Mouse (Mus musculus): Measurements from ENCODE around the gene Efnb3.
A peak's percentile ranks its signal among the peaks of the same experiment; 100 is the strongest.

The Efnb3 gene

DNA sequence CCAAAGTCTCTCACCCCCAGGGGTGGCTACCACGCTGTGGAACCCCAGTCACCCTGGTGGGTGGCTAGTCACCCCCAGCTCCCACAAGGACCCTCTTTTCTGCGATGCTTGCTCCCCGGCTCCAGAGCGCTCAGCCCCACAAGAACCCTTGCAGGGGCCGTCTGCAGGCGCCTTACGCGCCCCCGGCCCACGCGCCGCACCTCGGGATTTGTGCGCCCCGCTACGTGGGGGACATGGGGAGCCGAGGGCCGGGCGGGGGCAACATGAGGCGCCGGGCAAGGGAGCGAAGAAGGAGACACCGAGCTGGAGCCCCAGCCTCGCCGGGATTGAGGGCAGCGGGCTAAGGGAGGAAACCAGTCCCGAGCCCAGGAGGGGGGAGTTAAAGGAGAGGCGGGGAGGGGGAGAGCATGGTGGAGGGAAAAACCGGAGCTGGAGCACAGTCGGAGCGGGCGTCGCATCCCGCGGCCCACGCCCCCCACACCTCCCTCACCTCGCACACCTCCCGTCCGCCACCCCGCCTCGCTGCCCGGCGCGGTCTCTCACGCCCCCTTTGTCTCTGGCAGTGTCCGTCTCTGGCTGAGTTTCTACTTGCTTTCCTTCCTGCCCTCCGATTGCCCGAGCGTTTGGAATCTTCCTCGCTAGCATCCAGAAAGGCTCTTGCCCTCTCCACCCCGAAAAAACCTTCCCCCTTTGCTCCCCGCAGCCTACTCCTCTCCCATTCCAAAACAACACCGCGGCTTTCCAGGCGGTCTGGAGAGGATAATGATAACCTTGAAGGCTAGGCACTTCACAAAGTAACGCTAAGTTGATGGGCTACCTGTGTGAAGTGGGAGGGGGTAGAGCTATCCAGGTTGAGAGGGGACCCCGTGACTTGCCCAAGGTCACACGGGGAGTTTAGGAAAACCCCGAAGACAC is at the start of gene Efnb3:
Gene Efnb3, minus strand, starts transcription at position 355 of the 915 bp plus-strand sequence.
- DNase-seq: no peak

GRCm38 (mm10) chr11:69609416-69609815 is 49.4 kb upstream of the Efnb3 start:
- no peak for DNase-seq

DNA sequence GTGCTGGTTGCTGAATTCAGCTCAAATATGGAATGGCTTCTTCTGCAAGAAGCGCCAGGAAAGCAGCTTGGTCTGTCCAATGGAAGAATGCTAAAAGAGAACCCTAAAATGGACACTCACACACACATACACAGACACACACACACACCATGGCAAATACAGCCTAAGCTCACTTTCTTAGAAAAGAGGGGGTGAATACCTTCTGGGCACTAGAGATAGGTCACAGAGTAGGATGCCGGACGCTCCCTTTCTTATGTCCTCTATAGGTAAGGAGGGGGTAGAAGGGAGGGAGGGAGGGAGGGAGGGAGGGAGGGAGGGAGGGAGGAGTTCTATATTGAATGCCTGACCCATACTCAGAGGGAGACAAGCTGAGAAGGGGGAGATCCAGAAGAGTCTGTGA is 48.5 kb upstream of the Efnb3 start:
- DNase-seq: no peak

- DNase-seq: no peak
Observed at GRCm38 (mm10) chr11:69606832-69607231, 46.8 kb upstream of the Efnb3 start.

DNA sequence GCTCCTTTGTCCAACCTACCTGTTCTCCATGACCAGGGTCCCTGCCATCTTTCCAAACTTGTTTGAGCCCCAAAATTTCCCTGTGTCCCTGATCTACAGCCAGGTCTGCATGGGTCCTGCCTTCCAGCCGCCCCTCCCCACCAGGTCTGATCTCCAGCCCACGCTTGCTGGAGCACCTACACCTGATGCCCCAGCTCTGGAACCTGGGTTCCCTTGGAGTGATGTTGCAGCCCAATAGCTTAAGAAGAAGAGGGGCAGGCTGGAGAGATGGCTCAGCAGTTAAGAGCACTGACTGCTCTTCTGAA is 46.4 kb upstream of the Efnb3 start:
- DNase-seq: no peak

DNA sequence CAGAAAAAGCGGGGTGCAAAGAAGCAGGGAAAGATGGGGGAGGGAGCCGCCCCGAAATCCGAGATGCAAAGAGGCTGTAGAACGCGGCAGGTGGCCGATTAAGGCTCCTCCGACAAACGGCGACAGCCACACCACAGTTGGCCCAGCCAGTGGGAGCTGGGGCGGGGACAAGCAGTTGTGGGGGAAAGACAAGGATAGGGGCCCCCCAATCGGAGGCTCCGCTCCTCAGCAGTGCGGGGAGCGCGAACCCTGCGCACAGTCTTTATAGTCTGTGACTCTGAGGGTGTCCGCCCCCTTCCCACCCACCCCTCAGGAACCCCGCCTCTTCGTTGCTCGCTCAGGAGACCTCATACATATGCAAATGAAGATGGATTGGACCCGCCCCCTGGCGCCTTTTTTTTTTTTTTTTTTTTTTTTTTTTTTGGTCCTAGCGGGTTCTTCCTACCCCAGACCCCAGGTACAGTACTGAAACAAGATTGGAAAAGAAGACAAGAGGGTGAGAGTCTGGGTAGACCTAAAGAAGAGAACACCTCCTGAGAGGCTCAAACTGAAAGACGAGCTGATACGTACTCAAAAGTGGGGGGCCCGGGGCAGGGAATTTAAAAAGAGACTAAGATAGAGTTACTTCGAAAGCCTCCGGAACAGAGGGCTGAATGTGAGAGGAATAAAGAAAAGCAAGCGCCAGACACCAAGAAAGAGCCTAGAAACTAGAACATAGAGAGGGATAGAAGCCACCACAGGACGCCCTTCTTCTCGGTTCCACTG is 45.9 kb upstream of the Efnb3 start, which contains the start of gene Atp1b2:
Gene Atp1b2, minus strand, starts transcription at position 217 of the 765 bp plus-strand sequence.
- DNase-seq: peak; percentile 79

- DNase-seq: peak; percentile 16
Observed at GRCm38 (mm10) chr11:69604795-69605664, 45.0 kb upstream of the Efnb3 start.

GRCm38 (mm10) chr11:69604347-69604746 is 44.3 kb upstream of the Efnb3 start:
- no peak for DNase-seq

DNA sequence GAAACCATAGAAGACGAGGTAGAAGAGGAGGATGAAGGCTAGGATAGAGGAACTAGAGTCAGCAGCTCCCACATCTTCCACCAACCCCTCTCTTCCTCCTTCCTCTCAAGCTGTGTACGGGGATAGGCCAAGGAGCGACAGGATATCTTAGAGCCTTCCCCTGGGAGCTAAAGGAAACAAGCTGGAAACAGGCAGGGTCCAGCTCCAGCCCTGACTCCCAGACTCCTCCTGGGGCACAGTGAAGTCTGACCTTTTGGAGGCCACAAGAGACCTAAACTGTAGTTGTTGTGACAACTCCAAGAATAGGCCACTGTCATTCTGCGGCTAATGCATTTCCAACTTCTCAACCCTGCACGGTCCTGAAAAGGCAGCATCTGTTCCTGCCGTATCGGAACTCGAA is 43.5 kb upstream of the Efnb3 start:
- DNase-seq: no peak

- no peak for DNase-seq
Observed at GRCm38 (mm10) chr11:69601768-69602167, 41.8 kb upstream of the Efnb3 start.

- DNase-seq: no peak
Observed at GRCm38 (mm10) chr11:69600098-69600497, 40.1 kb upstream of the Efnb3 start.

DNA sequence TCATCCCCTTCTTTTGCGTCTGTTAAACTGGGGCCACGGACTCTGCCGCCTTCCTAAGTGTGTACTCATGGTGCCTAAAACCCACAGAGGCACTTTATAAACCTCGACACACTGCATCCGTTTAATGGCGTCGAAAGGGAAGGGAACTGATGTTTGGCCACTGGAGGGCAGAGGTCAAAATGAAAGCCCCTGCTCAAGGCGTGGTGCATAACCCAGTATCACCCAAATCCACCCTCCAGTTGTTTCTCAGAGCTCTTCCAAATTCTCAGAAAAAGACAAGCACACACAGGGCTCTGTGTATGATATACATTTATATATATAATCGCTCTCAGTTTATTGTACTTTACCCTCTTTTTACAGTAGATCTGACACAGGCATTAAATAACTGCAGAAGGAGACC is 39.4 kb upstream of the Efnb3 start:
- no peak for DNase-seq

DNA sequence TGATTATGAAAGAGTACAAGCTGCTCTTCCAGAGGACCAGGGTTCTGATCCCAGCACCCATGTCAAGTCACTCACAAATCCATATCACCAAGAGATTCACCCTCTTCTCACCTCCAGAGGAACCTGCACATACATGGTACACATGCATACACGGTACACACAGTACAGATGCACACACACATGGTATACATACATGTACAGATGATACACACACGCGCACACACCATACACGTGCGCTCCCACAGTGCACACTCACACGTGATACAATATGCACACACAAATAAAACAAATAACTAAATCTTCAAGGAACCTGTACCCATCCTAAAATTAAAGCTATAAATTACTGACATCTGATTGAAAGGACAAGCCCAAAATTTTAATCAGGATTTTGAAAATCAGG is 34.8 kb upstream of the Efnb3 start:
- no peak for DNase-seq

DNA sequence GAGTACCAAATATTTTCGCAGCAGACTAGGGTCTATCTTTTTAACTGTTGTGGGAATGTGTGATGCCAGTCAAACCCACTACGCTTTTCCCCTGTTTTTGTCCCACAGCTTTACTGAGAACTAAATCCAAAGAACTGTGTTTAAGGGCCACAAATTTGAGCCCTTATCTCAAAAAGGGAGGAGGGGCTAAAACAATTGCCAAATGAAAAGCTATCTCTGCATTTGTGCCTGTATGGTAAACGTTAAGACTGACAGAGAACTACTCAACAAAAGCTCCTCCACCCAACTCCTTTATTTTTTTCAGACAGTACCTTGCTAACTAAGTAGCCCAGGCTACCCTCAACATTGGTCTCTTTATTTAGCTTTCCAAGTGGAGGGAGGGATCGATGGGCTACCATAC is 32.8 kb upstream of the Efnb3 start:
- no peak for DNase-seq

DNA sequence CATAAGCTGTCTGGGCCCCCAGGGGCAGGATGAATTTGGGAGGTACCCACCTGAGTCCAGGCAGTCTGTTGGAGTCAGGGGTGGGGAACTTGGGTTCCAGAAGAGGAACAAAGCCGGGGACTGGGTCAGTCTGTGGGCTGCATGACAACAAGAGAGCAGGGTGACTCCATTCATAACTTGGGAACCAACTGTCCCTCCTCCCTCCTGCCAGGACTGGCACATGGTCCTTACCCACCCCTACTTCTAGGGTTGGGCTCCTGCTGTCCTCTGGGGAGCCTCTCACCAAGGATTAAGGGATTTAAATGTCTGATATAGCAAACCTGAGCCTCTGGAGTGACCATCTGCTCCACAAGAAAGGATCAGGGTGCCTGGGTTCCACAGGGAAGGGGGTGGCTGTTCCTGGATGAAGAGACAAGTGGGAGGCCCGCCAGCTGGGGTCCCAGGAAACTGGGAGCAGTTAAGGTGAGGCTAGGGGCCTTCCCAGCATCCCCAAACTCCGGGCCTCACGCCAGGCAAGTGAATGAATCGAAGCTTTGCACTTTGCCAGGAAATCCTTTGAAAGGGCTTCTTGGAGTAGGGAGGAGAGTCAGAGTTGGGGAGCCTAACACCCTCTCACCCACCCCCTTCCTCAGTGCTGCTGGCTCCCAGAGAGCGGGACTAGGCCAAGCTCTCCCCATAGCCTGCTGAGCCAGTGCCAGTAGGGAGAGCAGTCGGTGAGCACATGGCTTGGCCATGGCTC is 32.1 kb upstream of the Efnb3 start:
- DNase-seq: no peak

DNA sequence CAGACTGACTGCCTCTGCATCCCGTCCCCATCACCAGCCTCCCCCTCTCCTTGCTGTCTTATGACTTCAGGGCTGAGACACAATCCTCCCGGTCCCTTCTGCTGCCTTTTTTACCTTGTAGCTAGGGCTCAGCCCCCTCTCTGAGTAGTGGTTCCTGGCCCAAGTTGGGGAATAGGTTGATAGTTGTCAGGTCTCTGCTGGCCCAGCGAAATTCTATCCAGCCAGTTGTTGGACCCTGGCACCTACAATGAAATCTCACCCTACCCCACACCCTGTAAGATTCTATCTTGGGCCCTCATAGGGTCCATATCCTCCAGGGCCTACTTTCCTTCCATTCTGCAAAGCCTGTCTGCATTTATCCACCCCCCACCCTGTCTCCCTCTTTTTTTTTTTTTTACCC is 31.4 kb upstream of the Efnb3 start:
- DNase-seq: no peak

- DNase-seq: no peak
Observed at GRCm38 (mm10) chr11:69590622-69591021, 30.6 kb upstream of the Efnb3 start.

DNA sequence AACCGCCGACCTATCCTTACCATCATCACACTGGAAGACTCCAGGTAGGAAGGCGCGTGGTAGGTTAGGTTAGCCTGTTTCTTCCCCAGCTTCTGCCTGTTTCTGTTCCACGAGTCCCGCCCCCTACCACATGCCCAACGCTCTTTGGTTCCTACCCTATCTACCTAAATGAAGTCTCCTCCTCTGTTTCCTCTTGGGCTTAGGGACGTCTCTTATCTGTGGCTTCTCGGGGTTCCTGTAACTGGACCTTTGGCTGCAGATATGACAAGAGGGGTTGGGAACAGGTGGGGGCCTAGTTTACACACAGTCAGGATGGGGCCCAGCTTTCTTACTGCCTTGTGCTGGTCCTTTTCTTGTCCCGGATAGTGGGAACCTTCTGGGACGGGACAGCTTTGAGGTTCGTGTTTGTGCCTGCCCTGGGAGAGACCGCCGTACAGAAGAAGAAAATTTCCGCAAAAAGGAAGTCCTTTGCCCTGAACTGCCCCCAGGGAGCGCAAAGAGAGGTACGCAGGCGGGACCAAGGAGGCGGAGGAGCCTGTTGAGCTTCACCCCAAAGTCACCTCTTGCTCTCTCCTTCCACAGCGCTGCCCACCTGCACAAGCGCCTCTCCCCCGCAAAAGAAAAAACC is 29.3 kb upstream of the Efnb3 start:
- DNase-seq: no peak

GRCm38 (mm10) chr11:69585718-69586325 is 25.8 kb upstream of the Efnb3 start:
- DNase-seq: no peak

GRCm38 (mm10) chr11:69584937-69585336 is 24.9 kb upstream of the Efnb3 start:
- DNase-seq: no peak

DNA sequence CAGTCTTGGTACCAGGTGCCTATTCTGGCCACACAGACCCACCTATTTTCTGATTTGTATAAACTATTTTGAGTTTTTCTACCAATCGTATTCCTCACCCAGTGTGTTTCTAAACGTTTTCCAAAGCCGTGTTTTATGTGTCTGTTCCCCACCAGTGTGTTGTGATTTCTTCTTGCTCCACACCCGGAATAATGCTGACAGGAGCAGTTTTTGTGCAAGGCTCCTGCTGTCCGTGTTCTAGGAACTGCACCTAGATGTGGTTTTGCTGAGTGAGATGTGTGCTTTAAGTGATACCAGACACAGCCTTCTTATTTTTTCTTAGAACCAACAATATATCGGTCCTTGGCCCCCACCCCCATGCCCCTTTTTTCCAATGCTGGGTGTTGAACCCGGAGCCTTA is 24.0 kb upstream of the Efnb3 start:
- DNase-seq: no peak
